Mouse (Mus musculus) ovary, adult 10 weeks (tissue): Measurements from ENCODE around the gene Olfr1420. TPM values are rescaled to one million over a fixed set of nuclear protein-coding genes. Genes with fewer than 3 reads are reported as not detected.

Experiments used
- polyA plus RNA-seq: library from polyadenylated mRNA; stranded (reverse); fragments of 350-450 nt; fragmentation: Illumina TruSeq; extraction: RNeasy Lipid Tissue Mini Kit (QIAGEN cat#74804); gene quantifications from one replicate; pipeline ENCODE4 v1.2.3, GENCODE M21; 2014

Gene Olfr1420
- polyA plus RNA-seq, result not detected

GRCm38 (mm10) chr19:11886265-11886664, at the start of gene Olfr1420:
Olfr1420 (plus strand) TSS chr19:11886565.

GRCm38 (mm10) chr19:11839119-11839518, 47.2 kb upstream of the Olfr1420 start, which contains the start of gene Olfr1417:
Olfr1417 (minus strand) TSS chr19:11839219.

GRCm38 (mm10) chr19:11860966-11861365, 25.4 kb upstream of the Olfr1420 start, which contains the start of gene Olfr1418:
Olfr1418 (minus strand) TSS chr19:11861066.

GRCm38 (mm10) chr19:11875006-11875405, 11.4 kb upstream of the Olfr1420 start, which contains the start of gene Olfr1419:
Olfr1419 (minus strand) TSS chr19:11875106.

GRCm38 (mm10) chr19:11912037-11912532, 25.7 kb downstream of the Olfr1420 start, which contains the start of gene Patl1:
Patl1 (plus strand) TSS chr19:11912399.

Other genes with a start within 250 kb of the Olfr1420 start
- gene Ms4a3, start 245.7 kb upstream of the Olfr1420 start, polyA plus RNA-seq, result not detected
- gene Oosp2, start 226.0 kb upstream of the Olfr1420 start, polyA plus RNA-seq, result 25.8 TPM
- gene Oosp1, start 195.4 kb upstream of the Olfr1420 start, polyA plus RNA-seq, result 63.7 TPM
- gene Oosp3, start 189.5 kb upstream of the Olfr1420 start, polyA plus RNA-seq, result 73.2 TPM
- not detected for gene Gif, start 139.0 kb upstream of the Olfr1420 start, polyA plus RNA-seq
- gene Mrpl16, start 116.2 kb upstream of the Olfr1420 start, polyA plus RNA-seq, result 33.5 TPM
- 11.1 TPM for gene Stx3, start 67.2 kb upstream of the Olfr1420 start, polyA plus RNA-seq
- gene Olfr1417, start 47.3 kb upstream of the Olfr1420 start, polyA plus RNA-seq, result not detected
- not detected for gene Olfr1418, start 25.5 kb upstream of the Olfr1420 start, polyA plus RNA-seq
- not detected for gene Olfr1419, start 11.5 kb upstream of the Olfr1420 start, polyA plus RNA-seq
- 52.3 TPM for gene Patl1, start 25.8 kb downstream of the Olfr1420 start, polyA plus RNA-seq
- 28.6 TPM for gene Osbp, start 79.4 kb downstream of the Olfr1420 start, polyA plus RNA-seq
- not detected for gene Olfr1423, start 154.8 kb downstream of the Olfr1420 start, polyA plus RNA-seq
- gene Olfr1424, start 176.1 kb downstream of the Olfr1420 start, polyA plus RNA-seq, result not detected
- gene Olfr1425, start 191.2 kb downstream of the Olfr1420 start, polyA plus RNA-seq, result not detected
- gene Olfr1426, start 205.4 kb downstream of the Olfr1420 start, polyA plus RNA-seq, result not detected
- not detected for gene Olfr1427, start 216.8 kb downstream of the Olfr1420 start, polyA plus RNA-seq
- gene Olfr1428, start 229.3 kb downstream of the Olfr1420 start, polyA plus RNA-seq, result not detected
- gene Olfr76, start 236.6 kb downstream of the Olfr1420 start, polyA plus RNA-seq, result not detected